Mouse (Mus musculus): Measurements from ENCODE around the gene Scrn1.

DNA sequence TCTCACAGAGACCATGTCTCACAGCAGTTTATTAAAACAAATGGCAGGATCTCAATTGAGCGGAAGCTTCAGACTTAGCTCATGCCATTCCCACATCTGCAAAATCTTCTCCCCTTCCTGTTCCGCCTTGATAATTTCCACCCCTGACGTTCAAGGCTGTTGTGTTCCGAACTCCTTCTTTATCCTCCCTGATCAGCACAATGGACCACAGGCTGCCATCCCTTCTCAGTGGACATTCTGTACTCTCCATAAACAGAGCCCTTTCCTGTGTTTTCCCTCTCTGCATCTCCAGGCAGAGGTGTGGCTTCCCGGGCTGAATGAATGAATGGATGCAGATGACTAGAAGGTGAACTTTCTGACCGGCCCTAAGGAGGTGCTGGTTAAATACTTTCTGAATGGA, 25.5 kb upstream of the Scrn1 start:
- no peak for TF ChIP-seq CTCF (conservative IDR thresholded peaks at IDR 0.05; ENCODE audit: low read length)
- TF ChIP-seq NANOG (IDR thresholded peaks at IDR 0.05; ENCODE audit: borderline replicate concordance, low read length), result no peak
- TF ChIP-seq POU5F1 (IDR thresholded peaks at IDR 0.05; ENCODE audit: borderline replicate concordance, low read length), result no peak
